Mouse (Mus musculus) kidney, adult 11 months (tissue): ENCODE measurements around the gene Ptprk.

ENCODE experiments used
- DNase-seq: peaks from one replicate; pipeline ENCODE4 v3.0.0; 2022

Ptprk gene

DNA sequence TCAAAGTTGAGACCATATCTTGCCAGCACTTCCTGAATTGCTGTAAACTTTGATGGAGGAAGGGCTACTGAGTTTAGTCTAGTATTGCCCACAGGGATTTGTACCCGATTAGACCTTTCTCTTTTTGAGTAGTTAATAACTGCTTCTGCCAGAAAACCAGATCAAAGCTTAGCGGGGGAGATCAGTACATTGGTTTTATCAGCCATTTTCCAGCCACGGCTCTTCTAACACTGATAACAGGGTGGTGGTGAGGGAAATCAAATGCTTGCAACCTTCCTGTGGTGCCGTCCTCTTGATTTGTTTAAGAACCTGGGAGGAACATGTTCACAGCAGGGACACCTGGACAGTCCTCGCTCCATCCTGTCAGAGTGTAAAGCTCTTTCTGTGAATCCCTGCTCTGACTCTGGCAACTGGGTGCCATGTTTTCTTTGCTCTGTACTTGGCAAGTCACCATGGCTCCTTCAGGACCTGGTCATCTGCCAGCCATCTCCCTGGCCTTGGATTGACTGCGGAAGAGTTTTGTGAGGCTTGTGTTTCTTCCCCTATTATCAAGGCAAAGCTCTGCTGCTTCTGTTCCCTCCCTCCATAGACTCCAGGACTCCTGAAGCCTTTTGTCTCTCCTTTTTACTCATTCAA, 231.9 kb downstream of the Ptprk start:
- DNase-seq = no peak

DNA sequence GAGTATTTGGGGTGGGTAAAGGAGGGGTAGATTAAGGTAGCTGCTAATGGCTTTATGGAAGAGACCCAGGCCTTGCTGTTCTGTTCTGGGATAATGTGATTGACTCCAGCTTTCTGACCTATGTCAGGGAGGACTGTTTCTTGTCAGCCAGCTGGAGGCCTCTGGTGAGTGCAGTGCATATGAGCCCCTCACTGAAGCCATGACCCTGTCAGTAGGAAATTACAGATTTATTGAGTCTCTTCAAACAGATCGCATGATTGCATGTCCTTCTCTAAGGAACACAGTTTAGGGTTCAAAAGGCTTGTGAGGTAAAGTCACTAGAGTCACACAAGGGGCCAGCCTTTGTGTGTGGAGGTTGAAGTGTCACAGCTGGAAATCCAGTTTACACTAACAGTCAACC, 236.7 kb downstream of the Ptprk start:
- no peak for DNase-seq

DNA sequence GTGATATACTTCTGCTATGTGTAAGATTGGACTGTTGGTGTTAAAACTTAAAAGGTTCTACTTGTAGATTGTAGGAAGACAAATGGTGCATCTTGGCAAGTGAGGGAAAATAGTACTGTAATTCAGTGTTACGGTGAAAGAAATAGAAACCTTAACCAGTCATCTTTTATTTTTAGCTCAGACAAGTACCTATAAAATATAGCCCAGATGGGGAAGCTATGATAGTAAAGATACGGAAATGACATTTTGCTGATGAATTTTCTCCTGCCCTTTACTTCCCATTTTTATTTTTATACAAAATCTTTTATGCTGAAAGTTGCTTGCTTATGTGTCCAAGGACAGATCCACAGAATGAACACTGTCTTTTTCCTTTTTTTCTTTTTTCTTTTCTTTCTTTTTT, 248.4 kb downstream of the Ptprk start:
- no peak for DNase-seq

DNA sequence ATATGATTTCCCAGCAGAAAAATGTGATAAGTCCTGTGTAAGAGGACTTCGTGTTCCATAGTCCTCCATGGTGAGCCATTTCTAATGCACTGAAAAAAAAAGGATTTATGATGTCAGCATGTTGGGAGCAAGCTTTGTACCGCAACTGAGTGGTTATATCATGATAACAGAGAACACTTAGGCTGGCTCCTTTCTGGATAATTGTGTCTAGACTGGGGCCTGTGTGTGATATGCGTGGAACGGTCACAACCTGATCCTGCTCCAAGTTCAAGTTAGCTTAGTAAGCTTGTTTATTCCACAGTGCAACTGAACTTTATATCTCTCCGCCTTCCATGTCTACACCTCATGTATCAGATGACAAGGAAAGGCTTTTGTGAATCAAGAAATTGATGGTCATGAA, 260.6 kb downstream of the Ptprk start:
- no peak for DNase-seq

DNA sequence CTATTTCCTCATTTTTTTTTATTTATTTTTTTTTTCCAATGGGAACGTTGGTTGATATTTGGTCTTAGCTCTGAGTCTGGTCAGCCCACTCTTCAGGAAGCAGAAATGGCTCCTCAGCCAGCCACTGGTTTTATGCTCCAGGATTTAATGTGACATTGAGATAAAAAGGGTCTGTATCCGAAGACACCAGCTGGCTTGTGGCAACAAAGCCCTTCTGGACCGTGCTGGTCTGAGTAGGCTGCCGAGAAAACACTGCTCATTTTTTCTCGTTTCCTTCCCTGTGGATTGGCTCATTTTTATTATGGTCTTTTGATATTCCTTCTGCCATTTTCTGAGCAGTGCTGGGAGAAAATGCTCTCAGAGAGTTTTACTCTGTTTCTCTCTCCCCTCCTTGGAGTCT, 263.9 kb downstream of the Ptprk start:
- no peak for DNase-seq

DNA sequence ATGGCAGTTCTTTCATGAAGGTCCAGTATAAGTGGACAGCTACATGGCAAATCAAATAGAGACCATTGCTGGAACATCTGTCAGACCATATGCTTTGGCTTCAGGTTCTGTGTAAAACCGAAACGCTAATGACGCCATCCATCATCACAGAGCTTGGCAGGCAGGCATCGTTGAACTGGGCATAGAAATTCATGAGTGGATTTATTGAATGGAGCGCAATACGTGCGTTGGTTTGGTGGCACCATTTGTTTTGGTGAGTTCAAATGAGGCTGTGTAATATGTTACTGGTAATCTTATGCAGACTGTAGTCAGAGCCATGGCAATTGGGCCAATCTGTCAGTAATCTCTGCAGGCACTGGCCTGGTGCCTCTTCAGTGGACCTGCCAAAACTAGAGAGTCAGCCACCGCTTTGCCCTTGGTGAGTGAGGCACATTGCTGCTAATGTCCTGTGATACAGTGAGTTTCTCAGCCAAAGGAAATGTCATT, 270.6 kb downstream of the Ptprk start:
- DNase-seq = no peak

DNA sequence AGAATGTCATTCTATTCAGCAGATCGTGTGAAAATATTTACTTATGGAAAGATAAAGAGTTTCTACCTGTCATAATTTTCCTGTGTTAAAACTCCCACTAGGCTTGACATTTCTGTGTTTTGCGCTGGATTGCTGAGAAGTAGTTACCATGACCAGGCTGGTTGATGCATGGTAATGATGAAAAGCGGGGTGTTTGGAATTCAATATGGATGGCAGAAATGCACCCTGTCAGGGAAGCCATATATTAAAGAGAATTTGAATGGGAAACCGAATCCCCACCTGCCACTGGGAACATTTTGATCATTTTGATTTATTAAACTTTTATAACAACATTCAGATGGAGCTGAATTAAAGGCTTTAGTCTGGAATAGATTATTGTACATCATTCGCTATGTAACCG, 290.7 kb downstream of the Ptprk start:
- no peak for DNase-seq

DNA sequence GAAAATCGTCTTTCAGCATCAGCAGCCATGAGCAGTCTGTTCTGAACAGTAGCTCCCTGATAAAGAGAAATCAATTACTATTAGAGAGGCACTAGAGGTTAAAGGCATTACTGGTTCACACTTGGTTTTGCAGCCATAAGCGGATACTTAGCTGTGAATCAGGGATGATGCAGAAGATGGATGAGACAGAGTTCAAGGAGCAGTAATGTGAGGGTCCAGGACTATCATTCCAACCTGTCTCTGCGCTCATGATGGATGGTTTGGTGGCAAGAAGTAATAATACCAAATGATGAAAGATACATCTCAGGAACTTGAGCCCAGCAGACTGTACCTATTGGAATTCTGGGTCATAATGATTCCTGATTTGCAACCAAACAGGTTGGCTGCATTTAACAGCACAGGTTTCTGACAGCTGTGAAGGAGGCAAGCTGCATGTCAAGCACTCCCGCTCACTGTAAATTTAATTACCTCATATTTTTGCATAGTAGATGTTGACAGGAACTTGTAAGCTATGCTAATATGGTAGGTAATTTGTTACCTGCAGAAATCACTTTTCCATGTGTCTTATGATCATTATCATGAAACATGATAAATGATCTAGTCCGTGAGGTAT, 291.6 kb downstream of the Ptprk start:
- no peak for DNase-seq

DNA sequence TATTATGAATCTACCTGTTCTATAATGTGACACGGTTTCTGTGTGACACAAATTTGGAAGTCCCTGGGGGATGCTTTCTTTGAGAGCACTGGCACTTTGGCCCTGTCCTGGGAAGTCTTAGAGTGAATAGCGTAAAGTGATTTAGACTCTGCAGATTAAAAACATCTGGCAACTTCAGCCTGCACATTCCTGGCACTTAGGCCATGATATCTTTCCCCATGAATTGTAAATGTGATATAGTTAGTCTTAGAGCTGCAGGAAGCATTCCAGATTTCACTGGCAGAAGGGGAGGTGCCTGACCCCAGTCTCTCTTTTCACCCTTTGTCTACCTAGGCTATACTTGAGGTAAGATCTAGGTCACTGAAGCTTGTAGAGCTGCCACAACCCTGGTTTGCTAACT, 295.2 kb downstream of the Ptprk start:
- no peak for DNase-seq

DNA sequence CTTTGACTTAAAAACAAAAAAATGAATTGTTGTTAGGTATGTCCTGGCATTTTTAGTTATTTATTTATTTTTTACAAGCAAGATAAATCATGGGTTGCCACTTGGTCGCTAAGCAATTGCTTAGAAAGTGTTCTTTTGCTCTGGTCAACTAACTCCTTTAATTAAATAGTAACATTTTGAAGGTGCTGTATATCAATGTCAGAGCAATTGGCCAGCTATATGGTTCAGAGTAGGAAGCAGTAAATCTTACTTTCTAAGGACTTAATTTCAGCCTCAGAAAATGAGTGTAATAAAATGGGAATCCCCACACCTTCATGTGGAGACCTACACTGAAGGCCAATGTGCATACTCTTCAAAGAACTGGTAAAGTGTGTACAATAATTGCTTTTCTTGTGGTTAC, 300.3 kb downstream of the Ptprk start:
- no peak for DNase-seq

DNA sequence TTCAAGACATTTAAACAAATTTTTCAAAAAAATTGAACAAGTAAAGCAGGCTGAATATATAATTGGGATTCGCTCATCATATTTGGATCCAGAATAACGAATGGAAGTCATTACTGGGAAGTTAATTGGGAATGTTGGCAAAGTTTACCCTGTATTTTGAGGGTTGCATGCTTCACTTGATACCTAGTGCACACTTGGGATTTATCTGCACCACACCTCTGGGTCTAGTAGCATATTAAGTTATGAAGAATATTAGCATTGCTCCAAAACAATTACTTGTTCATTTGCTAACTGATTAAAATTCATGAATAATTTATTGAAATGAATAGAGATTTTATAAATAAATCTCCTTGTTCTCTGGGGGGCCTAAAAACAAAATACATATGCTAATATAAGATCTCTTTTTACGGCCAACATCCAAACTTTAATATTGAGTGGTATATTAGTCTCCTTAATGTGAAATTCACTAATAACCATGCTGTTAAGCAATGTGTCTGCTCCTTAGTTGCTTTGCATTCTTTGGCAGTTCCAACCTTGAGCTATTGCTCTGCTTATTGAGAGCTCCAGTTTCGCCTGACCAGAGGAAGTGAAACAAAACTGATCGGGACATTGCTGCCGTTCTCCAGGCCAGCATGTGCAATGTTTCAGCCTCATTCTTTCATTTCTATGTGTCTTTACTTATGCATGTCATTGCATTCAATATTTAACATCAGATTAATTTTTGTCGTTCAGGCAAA, 305.3 kb downstream of the Ptprk start:
- DNase-seq = no peak

DNA sequence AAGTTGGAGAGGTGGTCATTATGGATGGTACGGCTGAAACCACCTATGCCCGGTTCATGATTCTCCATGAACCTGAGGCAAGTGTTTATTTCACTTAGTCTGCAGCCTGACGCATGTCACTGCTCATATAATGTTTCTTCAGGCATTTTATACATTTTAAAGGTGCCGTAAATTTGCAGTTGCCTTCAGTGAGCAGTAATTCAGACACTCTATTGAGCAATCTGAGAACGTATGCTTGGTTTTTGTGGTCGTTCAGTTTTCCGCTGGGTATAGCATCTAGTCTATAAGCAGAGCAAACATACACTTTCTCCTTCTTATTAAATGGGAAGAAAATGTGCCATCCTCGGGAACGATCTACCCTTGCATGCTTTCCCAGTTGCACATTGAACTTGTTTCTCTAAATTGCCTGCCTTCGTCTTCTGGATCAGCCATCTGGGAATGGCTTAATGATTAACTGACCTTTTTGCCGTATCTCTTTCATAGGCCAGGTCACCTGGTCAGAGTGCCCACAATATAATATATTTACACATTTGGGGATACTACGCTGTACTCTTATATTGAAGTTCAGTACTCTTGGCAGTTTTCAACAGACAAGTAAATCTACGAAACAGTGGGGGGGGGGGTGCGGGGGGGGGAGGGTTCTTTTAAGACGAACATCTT, 313.1 kb downstream of the Ptprk start:
- peak; percentile 38 for DNase-seq

DNA sequence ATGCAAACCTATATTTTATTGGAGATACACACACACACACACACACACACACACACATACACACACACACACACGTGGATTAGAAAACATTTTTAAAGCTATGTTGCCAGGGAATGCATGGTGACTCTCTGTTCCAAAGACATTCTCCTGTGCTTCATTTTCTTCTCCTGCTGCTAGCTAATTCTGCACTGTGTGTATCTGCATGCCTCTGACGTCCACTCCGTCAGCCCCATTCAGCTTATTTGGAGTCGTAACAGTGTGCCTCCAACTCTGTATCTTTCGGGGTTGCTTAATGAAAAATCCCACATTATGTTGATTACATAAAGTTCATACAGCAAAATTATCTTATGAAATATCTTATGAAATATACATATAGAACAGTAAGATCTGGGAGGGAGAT, 316.5 kb downstream of the Ptprk start:
- DNase-seq = no peak

DNA sequence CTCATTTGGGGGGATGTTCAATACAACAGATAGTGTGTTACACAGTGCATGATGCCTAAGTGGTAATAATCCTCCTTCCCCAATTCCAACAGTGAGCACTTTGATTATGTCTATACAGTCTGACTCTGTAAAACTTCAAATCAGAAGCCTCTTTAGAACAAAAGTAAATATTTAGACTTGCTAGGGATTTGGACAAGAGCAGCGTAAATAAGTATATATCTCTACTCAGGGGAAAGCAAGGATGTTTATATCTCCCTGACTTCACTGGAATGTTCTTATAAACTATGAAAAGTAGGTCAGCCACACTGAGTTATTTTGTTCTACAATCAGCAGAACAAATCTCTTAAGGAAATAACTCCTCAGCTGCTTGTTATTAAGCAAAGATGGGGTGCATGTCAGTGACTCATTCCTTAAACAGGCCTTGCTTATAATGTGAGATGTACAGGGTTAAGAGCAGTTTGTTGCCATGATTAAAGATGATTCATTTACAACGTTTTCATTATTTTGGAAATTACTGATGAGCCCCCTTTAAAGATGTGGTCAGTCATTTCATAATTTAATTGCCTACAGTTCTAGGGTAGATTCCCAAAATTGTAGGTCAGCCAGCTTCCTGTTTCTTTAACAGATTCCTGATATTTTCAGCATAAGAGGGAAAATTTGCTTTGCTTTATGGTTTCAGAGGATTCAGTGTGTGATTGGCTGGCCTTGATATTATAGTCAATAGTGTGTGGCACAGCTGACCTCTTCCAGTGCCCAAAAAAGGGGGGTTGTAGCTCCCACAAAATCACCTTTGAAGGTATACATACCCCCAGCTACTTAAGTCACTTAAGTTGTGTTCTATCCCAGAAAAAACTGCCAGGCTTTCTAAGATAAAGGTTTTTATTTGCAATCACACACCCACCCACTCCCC, 321.2 kb downstream of the Ptprk start:
- DNase-seq = no peak

DNA sequence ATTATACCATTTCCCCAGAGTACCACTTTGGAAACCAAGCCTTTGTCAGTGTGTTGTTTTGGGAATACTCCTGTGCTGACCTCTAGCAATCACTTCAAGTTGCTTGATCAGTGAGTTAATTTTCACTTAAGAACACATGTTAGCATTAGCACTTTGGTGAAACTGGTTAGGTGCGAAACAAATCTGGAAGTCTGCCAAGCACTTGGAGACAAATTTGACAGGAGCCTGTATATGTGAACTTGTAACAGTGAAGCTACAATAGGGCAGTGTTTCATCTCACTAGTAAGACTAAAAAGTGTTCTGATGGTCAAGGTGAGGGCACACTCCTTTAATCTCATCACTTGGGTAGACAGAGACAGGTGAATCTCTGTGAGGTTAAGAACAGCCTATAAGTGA, 321.9 kb downstream of the Ptprk start:
- peak; percentile 39 for DNase-seq

DNA sequence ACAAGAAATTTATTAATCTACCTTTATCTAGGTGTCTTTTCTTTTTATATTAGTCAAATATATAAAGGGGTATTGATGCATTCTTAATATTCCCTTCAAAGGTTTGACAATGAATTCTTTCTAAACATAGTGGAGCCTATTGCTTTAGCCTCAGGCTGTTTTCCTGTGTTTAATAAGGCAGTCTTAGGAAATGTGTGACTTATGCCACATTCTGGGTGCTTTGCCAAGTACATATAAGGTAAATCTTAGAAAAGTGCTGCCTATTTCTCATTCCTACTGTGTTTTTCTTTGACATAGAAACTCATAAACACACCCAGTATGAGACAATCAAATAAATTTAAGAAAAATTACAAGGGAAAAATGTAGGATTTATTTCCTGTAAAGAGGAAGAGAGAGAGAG, 327.2 kb downstream of the Ptprk start:
- no peak for DNase-seq

DNA sequence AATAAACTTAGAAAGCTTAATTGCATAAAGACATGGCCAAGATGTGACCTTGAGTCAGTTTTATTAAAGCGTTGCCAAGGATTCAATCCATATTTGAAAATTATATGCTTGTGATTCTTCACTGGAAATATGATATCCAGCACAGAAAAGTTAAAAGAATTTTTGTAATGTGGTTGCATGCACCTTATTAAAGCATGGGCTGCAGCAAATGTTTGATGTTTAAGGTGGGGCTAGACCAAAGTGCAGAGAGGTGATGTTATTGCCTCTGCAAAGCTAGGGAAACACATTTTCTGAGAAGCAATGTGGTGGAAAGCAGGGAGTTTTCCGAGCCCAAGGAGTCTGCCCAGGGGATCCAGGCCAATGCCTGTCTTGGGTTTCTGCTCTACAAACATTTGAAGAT, 334.4 kb downstream of the Ptprk start:
- DNase-seq = no peak

DNA sequence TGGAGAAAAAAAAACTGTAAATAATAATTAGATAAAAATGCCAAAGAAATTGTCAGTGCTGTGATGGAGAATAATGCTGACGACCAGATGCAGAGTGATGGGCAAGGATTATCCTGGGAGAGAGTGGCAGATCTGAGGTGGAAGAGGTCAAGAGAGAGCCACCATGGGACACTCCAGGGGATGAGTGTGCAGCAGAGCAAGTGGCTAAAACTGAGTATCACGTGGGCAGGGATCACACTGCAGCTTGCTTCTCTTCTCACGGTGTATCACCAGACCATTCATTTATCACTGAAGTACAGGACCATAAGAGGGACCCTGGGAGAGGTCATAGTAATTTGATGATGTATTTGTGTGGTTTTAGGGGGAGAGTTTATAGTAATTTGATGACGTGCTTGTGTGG, 340.2 kb downstream of the Ptprk start:
- DNase-seq = no peak

DNA sequence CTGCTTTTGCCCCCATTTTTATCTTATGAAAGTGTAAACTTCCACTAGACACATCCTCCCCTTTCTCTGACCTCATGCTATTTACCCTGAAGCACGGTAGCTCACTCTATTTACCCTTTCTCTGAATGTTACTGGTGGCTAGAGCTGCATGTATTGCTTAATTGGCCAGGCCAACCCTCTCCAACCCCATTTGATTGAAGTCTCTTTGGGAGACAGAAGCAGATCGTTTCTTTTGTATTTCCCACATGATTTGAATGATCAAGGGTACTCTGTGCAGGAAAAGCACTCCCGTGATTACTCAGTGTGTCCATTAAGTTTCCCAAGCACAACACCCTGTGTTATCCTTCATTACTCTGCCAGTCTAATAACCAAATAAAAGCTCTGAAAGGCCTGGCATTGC, 348.0 kb downstream of the Ptprk start:
- DNase-seq = no peak

DNA sequence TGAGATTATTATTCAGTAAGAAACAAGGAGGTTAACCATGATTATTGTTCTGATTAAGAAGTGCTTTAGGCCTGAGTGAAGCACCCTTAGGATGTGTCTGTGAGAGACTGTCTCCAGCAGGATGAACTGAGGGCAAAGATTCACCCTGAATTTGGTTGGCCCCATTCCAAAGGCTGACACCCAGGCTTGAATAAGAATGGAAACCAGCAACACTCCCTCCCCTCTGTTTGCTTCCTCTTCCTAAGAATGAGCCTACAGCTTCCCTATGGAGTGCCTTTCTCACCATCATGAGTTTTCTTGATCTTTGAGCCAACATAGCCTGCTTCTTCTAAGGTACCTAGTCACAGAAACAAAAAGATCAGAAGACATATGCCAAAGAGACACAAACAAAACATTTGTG, 350.8 kb downstream of the Ptprk start:
- DNase-seq = no peak

DNA sequence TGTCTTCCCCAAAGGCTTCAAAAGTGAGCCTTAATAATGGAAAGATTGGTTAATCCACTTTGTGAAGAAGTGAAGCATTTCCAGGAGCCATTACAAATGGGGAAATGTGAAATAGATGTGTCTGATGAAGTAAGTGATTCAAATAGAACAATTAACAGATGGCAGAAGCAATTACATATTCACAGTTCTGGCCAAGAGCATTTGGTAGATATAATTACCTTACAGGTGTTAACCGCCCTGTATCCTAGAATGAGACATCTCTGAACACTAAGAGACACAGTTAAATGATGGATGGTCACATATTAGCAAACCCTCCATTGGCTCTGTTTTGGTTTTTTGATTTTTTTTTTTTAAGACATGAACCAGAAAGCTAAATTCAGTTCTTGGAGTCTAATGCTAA, 361.5 kb downstream of the Ptprk start:
- no peak for DNase-seq

DNA sequence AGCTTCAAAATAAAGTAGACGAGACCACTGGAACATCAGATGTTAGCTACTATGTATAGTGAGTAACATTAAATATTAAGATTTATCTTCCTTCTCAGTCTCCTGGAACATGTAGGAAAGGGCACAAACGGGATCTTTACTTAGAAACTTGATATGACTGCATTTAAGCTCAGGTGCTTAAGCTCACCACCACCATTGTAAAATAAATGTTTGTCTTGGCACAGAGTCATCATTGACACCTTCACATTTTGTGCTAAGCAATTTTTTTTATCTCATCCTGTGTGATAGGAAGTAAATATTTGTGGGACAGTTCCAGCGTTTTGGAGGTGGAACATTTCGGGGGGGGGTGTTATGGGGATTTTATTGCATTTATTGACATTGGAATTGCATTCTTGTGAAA, 375.2 kb downstream of the Ptprk start:
- no peak for DNase-seq

DNA sequence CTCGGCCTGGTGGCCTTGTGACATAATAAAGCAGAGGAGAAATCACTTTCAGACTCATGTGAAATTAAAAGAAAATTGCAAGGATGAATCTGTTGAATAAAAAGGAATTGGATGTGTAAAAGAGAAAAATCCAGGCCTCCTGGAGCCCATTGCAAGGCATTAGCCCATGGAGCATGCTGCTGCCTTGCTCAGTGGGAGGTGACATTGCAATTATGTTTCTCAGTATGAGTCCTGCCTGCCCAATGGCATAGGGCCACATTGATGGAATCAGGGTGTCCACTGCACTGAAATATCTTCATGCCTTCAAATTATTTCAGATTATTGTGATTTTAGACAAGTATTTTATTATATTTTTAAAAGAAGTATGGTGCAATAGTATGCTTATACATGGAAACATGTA, 376.0 kb downstream of the Ptprk start:
- DNase-seq = no peak
